Mouse (Mus musculus): ENCODE data around the gene Ptprb. TPM values are rescaled to one million over a fixed set of nuclear protein-coding genes. Genes with fewer than 3 reads are reported as not detected.

Ptprb gene
- polyA plus RNA-seq (2014; fragmentation: Nextera tagmentation; extraction: Ambion mirVana), result 2.4 and 2.9 TPM in 2 replicates

DNA sequence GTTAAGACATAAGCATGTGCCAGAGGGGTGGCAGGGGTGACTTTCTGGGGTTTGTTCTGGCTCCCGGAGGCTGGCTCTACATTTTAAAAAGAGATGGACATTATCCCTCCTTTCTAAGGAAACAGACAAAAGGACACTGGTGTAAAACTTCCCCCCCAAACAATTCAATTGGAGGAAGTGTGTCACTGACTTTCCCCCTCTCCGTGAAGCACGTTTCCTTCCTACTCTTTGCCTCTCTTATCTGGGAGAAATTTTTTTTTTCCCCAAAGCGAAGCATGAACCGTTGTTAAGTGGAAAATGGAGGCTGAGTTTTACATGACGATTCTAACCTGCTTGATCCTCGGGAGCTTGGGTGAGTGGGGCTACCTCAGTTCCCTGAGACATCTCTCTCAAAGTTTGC, at the start of gene Ptprb:
Gene Ptprb, plus strand, starts transcription at position 244 of the 400 bp plus-strand sequence.
- H3K9ac ChIP-seq (ENCODE audit: low read length), result no peak within 1 kb of the TSS
- H3K36me3 ChIP-seq (ENCODE audit: control insufficient read depth, insufficient read depth, low read length), result no peaks in the 10 kb centered on the region
- H3K4me1 ChIP-seq (ENCODE audit: control insufficient read depth, insufficient read depth, low read length), result no peaks in the 10 kb centered on the region
- no peaks in the 10 kb centered on the region for H3K9me3 ChIP-seq (ENCODE audit: control insufficient read depth, low read length)
- H3K4me3 ChIP-seq (ENCODE audit: low read depth, low read length), result no peak within 1 kb of the TSS
- DNase-seq (ENCODE audit: low spot score) (no peak), ATAC-seq (ENCODE audit: insufficient read depth, low FRiP score, low TSS enrichment) (no peak)
- no peaks in the 10 kb centered on the region for H3K27me3 ChIP-seq (ENCODE audit: control insufficient read depth, insufficient read depth, low read length)
- no peak within 1 kb of the TSS for H3K4me2 ChIP-seq (ENCODE audit: low read depth)
- WGBS, result 82% methylated on average over 7 of the region's 7 CpGs
- H3K27ac ChIP-seq (ENCODE audit: low read depth, low read length), result no peak within 1 kb of the TSS

DNA sequence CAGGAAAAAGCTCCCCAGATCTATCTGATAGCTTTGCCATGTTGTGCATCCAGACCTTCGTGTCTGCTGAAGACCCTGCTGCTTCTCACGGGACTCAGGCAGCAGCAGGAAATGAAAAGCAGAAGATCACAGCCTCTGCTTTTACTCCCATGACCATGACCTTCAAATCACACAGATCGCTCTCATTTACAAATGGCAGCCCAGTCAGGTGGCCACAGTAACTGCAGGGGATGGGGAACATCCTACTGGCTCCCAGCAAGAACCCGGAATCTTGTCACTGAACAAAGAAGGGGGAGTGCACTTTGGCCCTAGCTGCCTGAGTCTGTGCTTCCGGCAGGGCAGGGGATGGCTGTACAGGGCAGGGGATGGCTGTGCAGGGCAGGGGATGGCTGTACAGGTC, 40.0 kb upstream of the Ptprb start:
- no peaks in the 10 kb centered on the region for H3K9me3 ChIP-seq (ENCODE audit: control insufficient read depth, low read length)
- no peaks in the 10 kb centered on the region for H3K4me1 ChIP-seq (ENCODE audit: control insufficient read depth, insufficient read depth, low read length)
- no peaks in the 10 kb centered on the region for H3K36me3 ChIP-seq (ENCODE audit: control insufficient read depth, insufficient read depth, low read length)
- DNase-seq (ENCODE audit: low spot score) (no peak), ATAC-seq (ENCODE audit: insufficient read depth, low FRiP score, low TSS enrichment) (no peak)
- H3K4me2 ChIP-seq (ENCODE audit: low read depth), result no peak overlapping the region
- no peak overlapping the region for H3K27ac ChIP-seq (ENCODE audit: low read depth, low read length)
- no peak overlapping the region for H3K9ac ChIP-seq (ENCODE audit: low read length)
- H3K4me3 ChIP-seq (ENCODE audit: low read depth, low read length), result no peak overlapping the region
- no peaks in the 10 kb centered on the region for H3K27me3 ChIP-seq (ENCODE audit: control insufficient read depth, insufficient read depth, low read length)
- 56% methylated on average over 5 of the region's 5 CpGs for WGBS

DNA sequence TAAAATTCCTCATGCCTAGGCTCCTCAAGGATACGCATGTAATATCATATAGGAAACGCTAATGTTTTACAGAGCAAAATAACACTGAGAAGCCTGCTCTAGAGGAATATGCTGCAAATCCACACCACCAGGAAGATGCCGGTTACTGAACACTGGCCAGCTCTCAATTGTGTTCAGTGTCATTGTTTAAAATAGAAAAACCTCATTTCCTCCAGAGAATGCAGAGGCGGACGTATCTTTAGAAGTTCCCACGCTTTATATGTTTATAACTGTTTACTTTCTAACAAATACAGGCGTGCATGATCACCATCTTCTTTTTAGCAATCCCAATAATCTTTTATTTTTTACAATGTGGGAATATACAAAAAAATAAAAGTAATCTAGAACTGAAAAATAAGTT, 33.1 kb upstream of the Ptprb start:
- no peak for ATAC-seq (ENCODE audit: insufficient read depth, low FRiP score, low TSS enrichment)
- WGBS, result 78% methylated on average over 7 of the region's 7 CpGs
- no peaks in the 10 kb centered on the region for H3K9me3 ChIP-seq (ENCODE audit: control insufficient read depth, low read length)
- H3K27me3 ChIP-seq (ENCODE audit: control insufficient read depth, insufficient read depth, low read length), result no peaks in the 10 kb centered on the region
- no peaks in the 10 kb centered on the region for H3K4me1 ChIP-seq (ENCODE audit: control insufficient read depth, insufficient read depth, low read length)
- H3K4me2 ChIP-seq (ENCODE audit: low read depth), result no peak overlapping the region
- no peak overlapping the region for H3K9ac ChIP-seq (ENCODE audit: low read length)
- H3K4me3 ChIP-seq (ENCODE audit: low read depth, low read length), result no peak overlapping the region
- H3K36me3 ChIP-seq (ENCODE audit: control insufficient read depth, insufficient read depth, low read length), result no peaks in the 10 kb centered on the region
- H3K27ac ChIP-seq (ENCODE audit: low read depth, low read length), result no peak overlapping the region
- no peak for DNase-seq (ENCODE audit: low spot score)

DNA sequence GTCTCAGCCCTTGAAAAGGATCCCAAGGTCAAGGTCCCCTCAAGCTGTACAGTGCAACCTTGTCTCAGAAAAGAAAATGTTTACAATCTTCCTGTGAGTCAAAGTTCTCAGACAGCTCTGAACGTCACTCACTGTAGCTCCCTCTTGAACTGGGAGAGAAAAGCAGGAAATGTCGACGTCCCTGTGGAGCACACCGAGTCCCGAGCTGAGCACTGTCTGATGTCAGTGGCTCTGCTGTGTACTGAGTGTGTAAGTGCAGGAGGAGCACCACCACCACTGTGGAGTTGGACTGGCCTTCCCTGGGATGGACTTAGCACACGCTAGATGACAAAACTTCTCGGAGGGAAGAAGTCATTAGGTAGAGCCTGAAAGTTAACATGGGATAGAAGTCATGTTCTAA, 31.9 kb upstream of the Ptprb start:
- H3K36me3 ChIP-seq (ENCODE audit: control insufficient read depth, insufficient read depth, low read length), result no peaks in the 10 kb centered on the region
- no peaks in the 10 kb centered on the region for H3K9me3 ChIP-seq (ENCODE audit: control insufficient read depth, low read length)
- no peak for DNase-seq (ENCODE audit: low spot score)
- no peak overlapping the region for H3K4me3 ChIP-seq (ENCODE audit: low read depth, low read length)
- H3K4me2 ChIP-seq (ENCODE audit: low read depth), result no peak overlapping the region
- H3K27ac ChIP-seq (ENCODE audit: low read depth, low read length), result no peak overlapping the region
- no peaks in the 10 kb centered on the region for H3K27me3 ChIP-seq (ENCODE audit: control insufficient read depth, insufficient read depth, low read length)
- 61% methylated on average over 7 of the region's 7 CpGs for WGBS
- H3K4me1 ChIP-seq (ENCODE audit: control insufficient read depth, insufficient read depth, low read length), result no peaks in the 10 kb centered on the region
- no peak overlapping the region for H3K9ac ChIP-seq (ENCODE audit: low read length)
- no peak for ATAC-seq (ENCODE audit: insufficient read depth, low FRiP score, low TSS enrichment)

DNA sequence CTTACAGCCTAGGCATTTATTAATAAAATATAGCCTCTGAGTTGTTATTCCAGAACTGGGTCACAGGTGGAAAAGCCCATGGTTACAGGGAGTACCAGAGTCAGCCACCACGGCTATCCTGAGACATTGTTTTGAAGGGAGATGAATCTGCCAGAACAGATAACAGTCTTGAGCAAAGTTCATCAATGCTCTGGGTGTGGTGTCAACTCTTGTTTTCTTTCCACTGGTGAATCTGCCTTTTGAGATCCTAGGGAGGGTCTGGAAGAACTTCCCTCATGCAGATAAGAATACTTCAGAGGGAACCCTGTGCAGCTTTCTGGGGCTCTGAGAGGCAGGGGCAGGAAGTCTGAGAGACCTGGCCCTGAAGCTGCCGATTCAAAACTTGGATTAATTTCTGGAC, 29.7 kb upstream of the Ptprb start:
- no peak overlapping the region for H3K9ac ChIP-seq (ENCODE audit: low read length)
- 78% methylated on average over 2 of the region's 2 CpGs for WGBS
- H3K4me3 ChIP-seq (ENCODE audit: low read depth, low read length), result no peak overlapping the region
- H3K9me3 ChIP-seq (ENCODE audit: control insufficient read depth, low read length), result no peaks in the 10 kb centered on the region
- H3K27me3 ChIP-seq (ENCODE audit: control insufficient read depth, insufficient read depth, low read length), result no peaks in the 10 kb centered on the region
- H3K27ac ChIP-seq (ENCODE audit: low read depth, low read length), result no peak overlapping the region
- ATAC-seq (ENCODE audit: insufficient read depth, low FRiP score, low TSS enrichment) (no peak), DNase-seq (ENCODE audit: low spot score) (no peak)
- H3K4me1 ChIP-seq (ENCODE audit: control insufficient read depth, insufficient read depth, low read length), result no peaks in the 10 kb centered on the region
- no peaks in the 10 kb centered on the region for H3K36me3 ChIP-seq (ENCODE audit: control insufficient read depth, insufficient read depth, low read length)
- H3K4me2 ChIP-seq (ENCODE audit: low read depth), result no peak overlapping the region

DNA sequence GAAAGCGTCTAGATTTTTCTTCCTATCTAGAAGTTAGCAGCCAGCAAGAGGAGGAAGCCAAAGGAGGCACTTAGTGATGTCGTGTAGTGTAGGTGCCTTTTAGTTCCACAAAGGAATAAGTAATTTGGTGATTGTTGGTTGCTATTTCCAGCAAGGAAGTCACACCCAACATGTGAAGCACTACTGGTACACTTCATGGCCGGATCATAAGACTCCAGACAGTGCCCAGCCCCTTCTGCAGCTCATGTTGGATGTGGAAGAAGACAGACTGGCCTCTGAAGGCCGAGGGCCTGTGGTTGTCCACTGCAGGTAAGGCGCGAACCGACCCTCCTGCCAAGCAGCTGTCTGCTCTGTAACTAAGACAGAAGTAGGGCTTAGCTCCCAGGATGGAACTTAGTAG, 22.7 kb upstream of the Ptprb start:
- H3K4me3 ChIP-seq (ENCODE audit: low read depth, low read length), result no peak overlapping the region
- no peaks in the 10 kb centered on the region for H3K4me1 ChIP-seq (ENCODE audit: control insufficient read depth, insufficient read depth, low read length)
- H3K27ac ChIP-seq (ENCODE audit: low read depth, low read length), result no peak overlapping the region
- no peak for ATAC-seq (ENCODE audit: insufficient read depth, low FRiP score, low TSS enrichment)
- no peaks in the 10 kb centered on the region for H3K36me3 ChIP-seq (ENCODE audit: control insufficient read depth, insufficient read depth, low read length)
- no peak for DNase-seq (ENCODE audit: low spot score)
- H3K4me2 ChIP-seq (ENCODE audit: low read depth), result no peak overlapping the region
- 86% methylated on average over 7 of the region's 7 CpGs for WGBS
- H3K9ac ChIP-seq (ENCODE audit: low read length), result no peak overlapping the region
- no peaks in the 10 kb centered on the region for H3K27me3 ChIP-seq (ENCODE audit: control insufficient read depth, insufficient read depth, low read length)
- no peaks in the 10 kb centered on the region for H3K9me3 ChIP-seq (ENCODE audit: control insufficient read depth, low read length)

DNA sequence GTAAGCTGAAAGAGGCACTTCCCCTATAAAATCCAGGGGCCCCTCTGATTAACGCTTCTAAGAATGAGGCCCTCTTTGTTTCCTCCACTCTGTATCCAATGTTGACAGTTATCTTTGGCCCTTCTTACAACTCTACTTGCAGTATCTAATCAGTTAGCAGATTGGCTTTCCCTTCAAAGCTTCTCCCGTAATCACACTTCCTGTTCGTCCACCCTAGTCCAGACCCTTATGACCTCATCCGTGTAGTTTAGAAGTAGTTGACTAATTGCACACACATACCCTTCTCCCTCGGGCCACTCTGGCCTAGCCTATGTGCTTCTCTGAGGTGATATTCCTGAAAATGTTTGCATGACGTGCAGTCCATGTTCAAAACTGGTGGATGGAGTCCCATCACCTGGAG, 21.4 kb upstream of the Ptprb start:
- H3K4me2 ChIP-seq (ENCODE audit: low read depth), result no peak overlapping the region
- no peak overlapping the region for H3K27ac ChIP-seq (ENCODE audit: low read depth, low read length)
- no peak for DNase-seq (ENCODE audit: low spot score)
- WGBS, result 74% methylated on average over 6 of the region's 6 CpGs
- H3K27me3 ChIP-seq (ENCODE audit: control insufficient read depth, insufficient read depth, low read length), result no peaks in the 10 kb centered on the region
- no peak overlapping the region for H3K9ac ChIP-seq (ENCODE audit: low read length)
- H3K9me3 ChIP-seq (ENCODE audit: control insufficient read depth, low read length), result no peaks in the 10 kb centered on the region
- H3K36me3 ChIP-seq (ENCODE audit: control insufficient read depth, insufficient read depth, low read length), result no peaks in the 10 kb centered on the region
- H3K4me1 ChIP-seq (ENCODE audit: control insufficient read depth, insufficient read depth, low read length), result no peaks in the 10 kb centered on the region
- no peak overlapping the region for H3K4me3 ChIP-seq (ENCODE audit: low read depth, low read length)
- no peak for ATAC-seq (ENCODE audit: insufficient read depth, low FRiP score, low TSS enrichment)

DNA sequence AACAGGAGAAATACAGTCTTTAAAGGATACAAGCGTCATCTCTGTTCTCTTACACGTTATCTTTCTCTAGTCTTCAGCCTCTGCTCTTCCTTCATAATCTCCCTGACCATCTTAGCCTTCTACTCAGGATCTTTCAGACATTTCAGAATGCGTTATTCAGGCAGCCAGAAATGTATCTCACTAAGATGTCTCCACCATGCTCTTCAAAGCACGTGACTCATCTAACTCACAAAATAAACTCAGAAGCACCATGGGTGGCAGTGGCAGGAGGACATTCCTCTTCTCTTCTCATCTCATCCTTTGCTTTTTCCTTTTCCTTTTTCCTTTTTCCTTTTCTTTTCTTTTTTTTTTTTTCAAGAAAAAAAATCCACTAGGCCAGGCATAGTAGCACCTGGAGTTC, 16.0 kb upstream of the Ptprb start:
- 80% methylated on average over 4 of the region's 4 CpGs for WGBS
- Histone ChIP-seq H3K4me3 (ENCODE audit: low read depth, low read length) (no peak overlapping the region), H3K36me3 (ENCODE audit: control insufficient read depth, insufficient read depth, low read length) (no peaks in the 10 kb centered on the region), H3K27me3 (ENCODE audit: control insufficient read depth, insufficient read depth, low read length) (no peaks in the 10 kb centered on the region), H3K4me1 (ENCODE audit: control insufficient read depth, insufficient read depth, low read length) (no peaks in the 10 kb centered on the region), H3K9ac (ENCODE audit: low read length) (no peak overlapping the region), H3K27ac (ENCODE audit: low read depth, low read length) (no peak overlapping the region), H3K4me2 (ENCODE audit: low read depth) (no peak overlapping the region), H3K9me3 (ENCODE audit: control insufficient read depth, low read length) (no peaks in the 10 kb centered on the region)
- no peak for DNase-seq (ENCODE audit: low spot score)
- no peak for ATAC-seq (ENCODE audit: insufficient read depth, low FRiP score, low TSS enrichment)

DNA sequence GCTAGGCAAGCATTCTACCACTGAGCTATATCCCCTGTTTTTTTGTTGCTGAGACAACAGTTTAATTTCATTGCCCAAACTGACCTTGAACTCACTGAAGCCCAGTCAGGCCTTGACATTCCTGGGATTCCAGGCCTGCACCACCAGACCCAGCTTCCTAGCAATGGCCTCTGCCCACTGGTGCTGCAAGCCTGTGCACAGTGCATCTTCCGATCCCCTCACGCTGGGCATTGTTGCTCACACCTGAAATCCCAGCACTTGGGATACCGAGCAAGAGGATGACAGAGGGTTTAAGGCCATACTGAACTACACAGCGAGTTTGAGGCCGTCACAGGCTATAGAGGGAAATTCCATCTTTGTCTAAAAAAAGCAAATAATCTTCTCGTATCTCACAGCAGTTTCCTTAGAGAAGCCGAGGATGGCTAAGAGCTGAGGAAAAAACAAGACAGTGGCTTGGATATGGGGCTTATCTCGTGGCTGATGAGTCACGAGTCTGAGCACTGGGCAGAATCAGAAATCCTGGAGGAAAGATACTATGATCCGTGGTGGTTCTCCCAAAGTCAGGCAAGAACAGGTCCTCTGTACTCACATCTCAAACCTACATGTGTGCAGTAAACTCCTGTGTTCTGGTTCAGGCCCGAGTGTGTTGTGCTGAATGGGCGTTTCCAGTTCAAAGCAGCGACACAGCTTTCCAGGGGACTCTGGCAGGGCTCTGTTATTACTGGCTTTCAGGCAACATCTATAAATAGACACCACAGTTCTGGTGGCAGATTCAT, 14.5 kb upstream of the Ptprb start:
- 80% methylated on average over 13 of the region's 13 CpGs for WGBS
- DNase-seq (ENCODE audit: low spot score) (no peak), ATAC-seq (ENCODE audit: insufficient read depth, low FRiP score, low TSS enrichment) (no peak)
- no peaks in the 10 kb centered on the region for H3K9me3 ChIP-seq (ENCODE audit: control insufficient read depth, low read length)
- H3K36me3 ChIP-seq (ENCODE audit: control insufficient read depth, insufficient read depth, low read length), result no peaks in the 10 kb centered on the region
- H3K9ac ChIP-seq (ENCODE audit: low read length), result no peak overlapping the region
- H3K4me3 ChIP-seq (ENCODE audit: low read depth, low read length), result no peak overlapping the region
- H3K27me3 ChIP-seq (ENCODE audit: control insufficient read depth, insufficient read depth, low read length), result no peaks in the 10 kb centered on the region
- no peak overlapping the region for H3K27ac ChIP-seq (ENCODE audit: low read depth, low read length)
- no peak overlapping the region for H3K4me2 ChIP-seq (ENCODE audit: low read depth)
- H3K4me1 ChIP-seq (ENCODE audit: control insufficient read depth, insufficient read depth, low read length), result no peaks in the 10 kb centered on the region

Measured in neural tube, embryonic 11.5 days (tissue).